Mouse (Mus musculus) midbrain, embryonic 15.5 days (tissue): ENCODE data around the gene Fkbp5. TPM values are rescaled to one million over a fixed set of nuclear protein-coding genes. Genes with fewer than 3 reads are reported as not detected.
A peak's percentile ranks its signal among the peaks of the same experiment; 100 is the strongest.

ENCODE experiments used
- ATAC-seq: fragments of 200-750 bp; cut with Nextera tagmentation; replicated peaks from 2 replicates; pipeline ENCODE4 v1.8.0; 2017; ENCODE audit warnings: moderate TSS enrichment
- H3K27ac ChIP-seq: fragments of 300-500 bp; sonication (generic); 2 replicates; pipeline ENCODE4 v1.5.1; 2015; ENCODE audit warnings: mild to moderate bottlenecking, inconsistent platforms
- H3K27me3 ChIP-seq: fragments of 300-500 bp; sonication (generic); replicated peaks from 2 replicates; pipeline ENCODE4 v1.6.1; 2015; ENCODE audit warnings: inconsistent platforms
- H3K36me3 ChIP-seq: fragments of 300-500 bp; sonication (generic); replicated peaks from 2 replicates; pipeline ENCODE4 v1.6.1; 2015; ENCODE audit warnings: inconsistent platforms
- H3K4me1 ChIP-seq: fragments of 300-500 bp; sonication (generic); 2 replicates; pipeline ENCODE4 v1.6.1; 2015; ENCODE audit warnings: inconsistent platforms
- H3K4me2 ChIP-seq: fragments of 300-500 bp; sonication (generic); 2 replicates; pipeline ENCODE4 v1.6.1; 2015; ENCODE audit warnings: inconsistent platforms, mild to moderate bottlenecking, moderate library complexity
- H3K4me3 ChIP-seq: fragments of 300-500 bp; sonication (generic); 2 replicates; pipeline ENCODE4 v1.5.1; 2015; ENCODE audit warnings: mild to moderate bottlenecking, inconsistent platforms
- H3K9ac ChIP-seq: fragments of 300-500 bp; sonication (generic); 2 replicates; pipeline ENCODE4 v1.6.1; 2015; ENCODE audit warnings: mild to moderate bottlenecking, inconsistent platforms
- H3K9me3 ChIP-seq: fragments of 300-500 bp; sonication (generic); 2 replicates; pipeline ENCODE4 v1.6.1; 2016; ENCODE audit warnings: inconsistent platforms
- WGBS: fragments of 180-500 bp; shearing (Covaris S2); methylation state at CpG from one replicate; pipeline ENCODE4 v1.1.7; 2015; ENCODE audit warnings: mixed read lengths; 5-methylcytosine and 5-hydroxymethylcytosine counted together
- polyA plus RNA-seq: library from polyadenylated mRNA; unstranded; fragments of >200 nt; fragmentation: Nextera tagmentation; extraction: Ambion mirVana; gene quantifications from 2 replicates; pipeline ENCODE4 v1.2.1, GENCODE M21; 2015

Gene Fkbp5
- polyA plus RNA-seq, 1 experiment from 2014 or later, result 39.8 TPM

- peaks cover 21% of the 10 kb centered on the region; the same call in 1 of the 2 replicates for H3K27me3 ChIP-seq
- peak overlapping the region; percentile 88 for H3K27ac ChIP-seq
- peak overlapping the region; percentile 59 for H3K4me3 ChIP-seq
- H3K36me3 ChIP-seq, result no peaks in the 10 kb centered on the region
- H3K4me1 ChIP-seq, result peaks cover 29% of the 10 kb centered on the region
- 45% methylated on average over 6 of the region's 6 CpGs for WGBS
- peak overlapping the region; percentile 84; the same call in 1 of the 2 replicates for H3K9ac ChIP-seq
- H3K4me2 ChIP-seq, result peak overlapping the region; percentile 82
- H3K9me3 ChIP-seq, result no peaks in the 10 kb centered on the region
- ATAC-seq, result peak; percentile 1; the same call in 1 of the 2 replicates
Measured at GRCm38 (mm10) chr17:28521920-28522319, 4.6 kb upstream of the Fkbp5 start.

GRCm38 (mm10) chr17:28521071-28521726, 3.9 kb upstream of the Fkbp5 start:
- Histone ChIP-seq H3K4me3 (no peak overlapping the region), H3K27me3 (peaks cover 21% of the 10 kb centered on the region; the same call in 1 of the 2 replicates), H3K36me3 (no peaks in the 10 kb centered on the region), H3K9ac (no peak overlapping the region), H3K27ac (no peak overlapping the region), H3K4me2 (no peak overlapping the region), H3K9me3 (no peaks in the 10 kb centered on the region), H3K4me1 (peaks cover 29% of the 10 kb centered on the region)
- no peak for ATAC-seq
- 66% methylated on average over 5 of the region's 5 CpGs for WGBS

DNA sequence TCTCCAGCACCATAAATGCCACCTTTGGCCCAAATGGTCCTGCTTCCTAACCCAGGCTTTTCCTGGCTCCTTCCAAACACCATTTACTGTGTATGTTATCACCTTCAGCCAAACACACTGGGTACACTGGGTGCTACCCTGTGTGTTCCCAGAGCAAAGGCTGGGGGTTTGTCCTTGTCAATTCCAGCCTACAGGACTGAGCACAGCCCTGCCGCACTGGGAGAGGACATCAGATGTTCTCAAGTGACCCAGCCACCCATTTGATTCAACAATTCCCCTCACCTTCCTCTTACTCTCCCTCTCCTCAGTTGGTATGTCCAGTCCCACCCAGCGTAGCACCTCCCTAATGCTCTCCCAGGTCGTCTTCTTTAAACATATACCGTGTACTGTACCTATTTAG, 3.2 kb upstream of the Fkbp5 start:
- no peak overlapping the region for H3K9ac ChIP-seq
- no peak overlapping the region for H3K27ac ChIP-seq
- no peaks in the 10 kb centered on the region for H3K36me3 ChIP-seq
- no peaks in the 10 kb centered on the region for H3K9me3 ChIP-seq
- peaks cover 26% of the 10 kb centered on the region for H3K27me3 ChIP-seq
- WGBS, result 89% methylated on average over 4 of the region's 4 CpGs
- no peak overlapping the region for H3K4me2 ChIP-seq
- peaks cover 29% of the 10 kb centered on the region for H3K4me1 ChIP-seq
- ATAC-seq, result no peak
- H3K4me3 ChIP-seq, result no peak overlapping the region

DNA sequence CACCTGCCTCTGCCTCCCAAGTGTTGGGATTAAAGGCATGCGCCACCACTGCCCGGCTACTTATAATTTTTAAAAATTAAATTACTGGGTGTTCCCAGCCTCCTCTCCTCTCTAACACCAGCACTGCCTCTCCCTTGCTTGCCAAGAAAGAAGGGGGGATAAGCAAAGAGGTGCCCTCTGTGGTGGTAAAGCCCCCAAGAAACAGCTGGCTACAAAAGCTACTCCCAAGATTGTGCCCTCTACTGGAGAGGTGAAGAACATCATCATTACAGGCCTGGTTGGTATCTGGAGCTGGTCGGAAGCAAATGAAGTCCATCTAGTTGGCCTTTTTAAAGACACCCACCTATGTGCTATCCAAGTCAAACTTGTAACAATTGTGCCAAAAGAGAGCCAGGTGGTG, 2.5 kb upstream of the Fkbp5 start:
- no peak overlapping the region for H3K9ac ChIP-seq
- no peaks in the 10 kb centered on the region for H3K36me3 ChIP-seq
- peaks cover 28% of the 10 kb centered on the region for H3K27me3 ChIP-seq
- no peak for ATAC-seq
- no peaks in the 10 kb centered on the region for H3K9me3 ChIP-seq
- H3K4me3 ChIP-seq, result no peak overlapping the region
- WGBS, result 95% methylated on average over 3 of the region's 3 CpGs
- no peak overlapping the region for H3K4me2 ChIP-seq
- peaks cover 29% of the 10 kb centered on the region for H3K4me1 ChIP-seq
- no peak overlapping the region for H3K27ac ChIP-seq

DNA sequence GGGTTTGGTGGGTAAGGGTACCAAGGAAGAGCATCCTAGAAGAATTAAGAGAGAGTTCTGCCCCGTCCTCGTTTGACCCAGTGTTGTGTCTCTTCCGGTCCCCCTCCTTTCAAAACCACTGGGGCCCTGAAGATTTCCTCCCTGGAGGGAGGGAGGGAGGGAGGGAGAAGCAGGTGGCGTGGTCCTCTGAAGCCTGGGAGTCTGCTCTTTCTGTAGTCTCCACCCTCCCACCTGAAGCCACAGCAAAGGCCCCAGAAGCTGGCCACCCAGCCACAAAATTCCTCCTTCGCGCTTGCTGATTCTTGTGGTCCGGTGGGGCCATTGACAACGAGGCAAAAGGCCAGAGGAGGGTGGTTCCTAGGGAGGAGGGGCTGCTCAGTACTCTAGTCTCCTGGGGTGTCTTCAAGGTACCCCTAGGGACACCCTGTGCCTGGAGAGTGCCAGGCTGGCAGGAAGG, 1.3 kb upstream of the Fkbp5 start:
- Histone ChIP-seq H3K36me3 (no peaks in the 10 kb centered on the region), H3K9me3 (no peaks in the 10 kb centered on the region), H3K9ac (no peak overlapping the region), H3K27ac (no peak overlapping the region), H3K27me3 (peaks cover 21% of the 10 kb centered on the region), H3K4me3 (peak overlapping the region; percentile 53), H3K4me1 (peaks cover 29% of the 10 kb centered on the region), H3K4me2 (peak overlapping the region; percentile 98)
- ATAC-seq, result no peak
- 21% methylated on average over 8 of the region's 8 CpGs for WGBS

GRCm38 (mm10) chr17:28517956-28518614, 758 bp upstream of the Fkbp5 start:
- H3K27ac ChIP-seq, result peak overlapping the region; percentile 74
- H3K36me3 ChIP-seq, result no peaks in the 10 kb centered on the region
- under 1% methylated on average over 46 of the region's 46 CpGs for WGBS
- H3K4me3 ChIP-seq, result peak overlapping the region; percentile 53
- H3K4me1 ChIP-seq, result peaks cover 27% of the 10 kb centered on the region
- peak overlapping the region; percentile 98 for H3K4me2 ChIP-seq
- peak; percentile 48 for ATAC-seq
- H3K9me3 ChIP-seq, result no peaks in the 10 kb centered on the region
- peaks cover 21% of the 10 kb centered on the region for H3K27me3 ChIP-seq
- H3K9ac ChIP-seq, result peak overlapping the region; percentile 78

GRCm38 (mm10) chr17:28516881-28517280, 446 bp downstream of the Fkbp5 start:
- peaks cover 21% of the 10 kb centered on the region for H3K4me1 ChIP-seq
- H3K9me3 ChIP-seq, result no peaks in the 10 kb centered on the region
- 77% methylated on average over 4 of the region's 4 CpGs for WGBS
- no peaks in the 10 kb centered on the region for H3K36me3 ChIP-seq
- peak overlapping the region; percentile 98; the same call in 1 of the 2 replicates for H3K4me2 ChIP-seq
- peaks cover 21% of the 10 kb centered on the region for H3K27me3 ChIP-seq
- no peak for ATAC-seq
- no peak overlapping the region for H3K4me3 ChIP-seq
- H3K27ac ChIP-seq, result no peak overlapping the region
- no peak overlapping the region for H3K9ac ChIP-seq

DNA sequence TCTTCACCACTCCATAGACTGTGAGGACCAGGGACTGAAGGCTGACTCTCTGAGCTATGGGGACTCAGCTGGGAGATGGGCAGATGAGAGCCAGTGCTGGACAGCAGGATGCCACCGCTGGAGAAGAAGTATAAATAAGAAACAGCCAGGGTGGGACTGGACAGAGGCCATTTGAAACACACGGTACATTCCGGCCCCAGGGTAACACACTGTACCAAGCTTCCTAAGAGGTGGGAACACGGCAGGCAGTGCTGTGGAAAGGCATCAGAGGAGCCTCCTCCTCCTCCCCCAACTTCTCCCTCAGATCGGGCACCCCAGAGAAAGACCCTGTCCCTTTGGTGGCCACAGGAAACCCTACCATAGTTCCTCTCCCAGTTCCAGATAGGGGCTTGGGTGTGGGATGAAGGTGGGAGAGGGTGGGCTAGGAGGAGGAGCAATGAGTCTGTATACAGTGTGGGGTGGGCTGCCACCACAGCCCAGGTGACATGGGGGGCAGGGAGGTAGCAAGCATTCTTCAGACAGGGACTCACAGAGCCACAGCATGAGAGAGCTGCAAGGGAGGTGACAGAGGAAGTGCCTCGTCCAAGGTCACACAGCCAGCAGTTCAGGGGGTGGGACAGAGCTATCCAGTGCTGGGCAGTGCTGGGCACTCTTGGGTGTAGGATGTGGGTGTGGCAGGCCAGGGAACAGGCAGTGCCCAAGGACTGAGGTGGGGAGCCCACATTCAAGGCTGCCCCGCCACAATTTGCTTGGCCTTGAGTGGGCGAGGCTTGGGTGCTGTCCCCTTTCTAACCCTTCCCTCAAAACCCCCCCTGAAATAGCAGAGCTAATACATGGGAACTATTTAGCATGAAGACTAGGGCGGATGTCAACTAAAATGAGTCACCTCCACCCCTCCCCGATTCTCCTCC, 1.6 kb downstream of the Fkbp5 start:
- H3K9me3 ChIP-seq, result no peaks in the 10 kb centered on the region
- WGBS, result 72% methylated on average over 10 of the region's 10 CpGs
- H3K27me3 ChIP-seq, result peaks cover 20% of the 10 kb centered on the region; the same call in 1 of the 2 replicates
- no peak overlapping the region for H3K4me3 ChIP-seq
- no peak overlapping the region for H3K4me2 ChIP-seq
- ATAC-seq, result no peak
- no peak overlapping the region for H3K27ac ChIP-seq
- no peak overlapping the region for H3K9ac ChIP-seq
- peaks cover 23% of the 10 kb centered on the region for H3K4me1 ChIP-seq
- no peaks in the 10 kb centered on the region for H3K36me3 ChIP-seq

DNA sequence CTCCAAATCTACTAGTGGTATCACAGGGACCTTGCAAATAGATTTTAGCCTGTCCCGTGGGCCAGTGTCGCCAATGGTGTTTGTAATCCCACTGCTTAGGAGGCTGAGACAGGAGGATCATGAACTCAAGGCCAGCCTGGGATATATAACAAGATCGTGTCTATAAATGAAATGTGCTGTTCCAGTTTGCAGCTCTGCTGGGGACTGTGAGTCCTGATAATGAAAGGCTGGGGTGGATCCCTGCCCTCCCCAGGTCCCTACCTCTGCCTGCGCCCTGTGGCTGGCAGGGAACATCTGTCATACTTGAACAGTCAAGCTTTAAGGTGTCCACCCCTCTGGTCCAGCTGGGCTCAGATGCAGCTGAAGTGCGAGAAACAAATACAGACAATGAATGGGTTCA, 2.8 kb downstream of the Fkbp5 start:
- 57% methylated on average over 5 of the region's 5 CpGs for WGBS
- no peaks in the 10 kb centered on the region for H3K36me3 ChIP-seq
- ATAC-seq, result no peak
- H3K4me2 ChIP-seq, result no peak overlapping the region
- no peak overlapping the region for H3K27ac ChIP-seq
- peaks cover 11% of the 10 kb centered on the region; the same call in 1 of the 2 replicates for H3K27me3 ChIP-seq
- peaks cover 26% of the 10 kb centered on the region for H3K4me1 ChIP-seq
- H3K4me3 ChIP-seq, result no peak overlapping the region
- H3K9me3 ChIP-seq, result no peaks in the 10 kb centered on the region
- H3K9ac ChIP-seq, result no peak overlapping the region

GRCm38 (mm10) chr17:28513844-28514243, 3.5 kb downstream of the Fkbp5 start:
- H3K9me3 ChIP-seq, result no peaks in the 10 kb centered on the region
- H3K4me1 ChIP-seq, result peaks cover 26% of the 10 kb centered on the region
- H3K36me3 ChIP-seq, result no peaks in the 10 kb centered on the region
- H3K9ac ChIP-seq, result no peak overlapping the region
- H3K27me3 ChIP-seq, result peaks cover 11% of the 10 kb centered on the region; the same call in 1 of the 2 replicates
- no peak overlapping the region for H3K27ac ChIP-seq
- ATAC-seq, result no peak
- WGBS, result 67% methylated on average over 7 of the region's 7 CpGs
- H3K4me2 ChIP-seq, result no peak overlapping the region
- H3K4me3 ChIP-seq, result no peak overlapping the region

DNA sequence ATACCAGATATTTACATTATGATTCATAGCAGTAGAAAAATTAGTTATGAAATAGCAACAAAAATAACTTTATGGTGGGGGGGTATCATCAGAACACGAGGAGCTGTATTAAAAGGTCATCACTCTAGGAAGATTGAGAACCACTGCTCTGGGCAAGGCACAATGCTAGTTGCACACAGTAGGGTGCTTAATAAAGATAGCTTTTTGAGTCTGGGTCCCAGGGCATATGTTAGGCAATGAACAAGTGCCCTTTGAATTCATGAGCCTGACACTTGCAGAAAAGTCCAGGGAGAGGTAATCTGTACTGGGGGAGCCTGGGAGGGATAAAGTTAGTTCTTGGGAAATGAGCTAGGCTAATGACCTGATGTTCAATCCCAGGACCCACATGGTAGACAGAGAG, 4.0 kb downstream of the Fkbp5 start:
- Histone ChIP-seq H3K4me3 (no peak overlapping the region), H3K27ac (no peak overlapping the region), H3K9me3 (no peaks in the 10 kb centered on the region), H3K27me3 (peaks cover 11% of the 10 kb centered on the region; the same call in 1 of the 2 replicates), H3K36me3 (no peaks in the 10 kb centered on the region), H3K9ac (no peak overlapping the region), H3K4me2 (no peak overlapping the region), H3K4me1 (peaks cover 21% of the 10 kb centered on the region)
- ATAC-seq, result no peak
- WGBS, result 80% methylated on average over 1 of the region's 1 CpGs

DNA sequence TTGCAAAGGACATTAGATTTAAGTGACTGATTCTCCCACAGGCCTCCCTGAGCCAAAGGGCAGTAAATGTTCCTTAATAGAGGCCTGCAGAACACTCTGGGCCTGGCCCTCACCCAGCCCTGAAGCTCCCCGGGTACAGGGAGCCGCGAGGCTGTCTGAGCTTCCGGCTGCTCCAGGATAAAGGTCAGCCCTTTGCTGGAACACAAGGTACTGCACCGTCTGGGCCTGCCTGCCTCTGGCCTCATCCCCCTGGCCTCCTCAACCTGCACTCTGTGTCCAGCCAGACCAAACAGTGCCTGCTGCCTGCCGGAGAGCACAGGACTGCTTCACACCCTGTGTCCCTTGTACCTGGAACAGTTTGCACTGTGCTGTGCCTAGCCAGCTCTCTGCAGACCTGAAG, 4.6 kb downstream of the Fkbp5 start:
- H3K4me3 ChIP-seq, result no peak overlapping the region
- peaks cover 15% of the 10 kb centered on the region for H3K4me1 ChIP-seq
- no peak overlapping the region for H3K27ac ChIP-seq
- H3K9ac ChIP-seq, result no peak overlapping the region
- H3K27me3 ChIP-seq, result peaks cover 11% of the 10 kb centered on the region; the same call in 1 of the 2 replicates
- no peaks in the 10 kb centered on the region for H3K9me3 ChIP-seq
- no peak for ATAC-seq
- WGBS, result 42% methylated on average over 6 of the region's 6 CpGs
- no peaks in the 10 kb centered on the region for H3K36me3 ChIP-seq
- no peak overlapping the region for H3K4me2 ChIP-seq
